ENCODE assay signal across 10 mouse cellular contexts in genomic region chr6:129535723-129536122, GRCm38 (mm10). TPM values are rescaled to one million over a fixed set of nuclear protein-coding genes. Genes with fewer than 3 reads are reported as not detected.
DNase-seq lines count a peak whose midpoint lies in the region; ATAC-seq and TF ChIP-seq lines count a peak whose summit lies in the region.
"Had no signal": no experiment of that assay in that cellular context is flagged by ENCODE, and none has a peak within 500 bp of the region (broad histone marks: within the 10 kb centered on the region; RNA-seq: fewer than 3 reads in every experiment).

No protein-coding gene starts in this region.

- WGBS in forebrain, embryonic 12.5 days = 91% methylated on average over 4 of the region's 4 CpGs
- WGBS in forebrain, embryonic 10.5 days = 88% methylated on average over 4 of the region's 4 CpGs
- WGBS in forebrain, postnatal 0 days = 85% methylated on average over 4 of the region's 4 CpGs
- WGBS in liver, postnatal 0 days (ENCODE audit: insufficient replicate concordance) = 33% methylated on average over 4 of the region's 4 CpGs

- no peak for ATAC-seq in forebrain, embryonic 12.5 days (ENCODE audit: low FRiP score)
- no peak for ATAC-seq in forebrain, postnatal 0 days
- no peak for ATAC-seq in liver, postnatal 0 days

- no peak overlapping the region for H3K27ac ChIP-seq in forebrain, embryonic 12.5 days
- no peak overlapping the region for H3K27ac ChIP-seq in forebrain, embryonic 10.5 days
- no peak overlapping the region; the same call in 1 of the 2 replicates for H3K27ac ChIP-seq in left cerebral cortex, adult 2 months
- H3K27ac ChIP-seq in forebrain, postnatal 0 days (ENCODE audit: low read depth, low read length) = no peak overlapping the region
- H3K27ac ChIP-seq in liver, postnatal 0 days (ENCODE audit: low read depth) = 0 out of 2 replicates have a peak overlapping the region, but pooled peaks have one; percentile 12

- H3K4me2 ChIP-seq in forebrain, embryonic 12.5 days = peak overlapping the region; percentile 75
- H3K4me2 ChIP-seq in forebrain, postnatal 0 days (ENCODE audit: low read depth) = peak overlapping the region; percentile 73
- H3K4me2 ChIP-seq in liver, postnatal 0 days (ENCODE audit: low read depth, low read length) = peak overlapping the region; percentile 94

- intact Hi-C loops in left cerebral cortex, adult 2 months (cut with DNase I) = loop anchor here (10.0 kb wide), 1 partner anchor 1101 kb away; the partner anchor contains the start of gene Fkbp4
- intact Hi-C loops in left cerebral cortex, postnatal 14 days (cut with DNase I) = no loop called here

- no peak for DNase-seq in forebrain, embryonic 10.5 days (ENCODE audit: extremely low spot score, low spot score)
- no peak for DNase-seq in left cerebral cortex, adult 2 months (ENCODE audit: extremely low spot score in 1 of 2, low spot score in 2 of 2)
- DNase-seq in left cerebral cortex, postnatal 14 days (ENCODE audit: low spot score in 2 of 2) = no peak
- no peak for DNase-seq in forebrain, postnatal 0 days
- no peak for DNase-seq in liver, postnatal 0 days
- DNase-seq in layer of hippocampus, adult 8-10 months (ENCODE audit: low spot score in 2 of 2) = no peak
- no peak for DNase-seq in gastrocnemius, postnatal 25 days
- DNase-seq: B cell, adult 2 months; cerebellum, adult 18-20 months had no signal

- no peaks in the 10 kb centered on the region for H3K27me3 ChIP-seq in forebrain, embryonic 12.5 days
- H3K27me3 ChIP-seq in forebrain, embryonic 10.5 days (ENCODE audit: poor library complexity, severe bottlenecking) = no peaks in the 10 kb centered on the region
- H3K27me3 ChIP-seq in forebrain, postnatal 0 days (ENCODE audit: insufficient read depth, low read length) = no peaks in the 10 kb centered on the region
- no peaks in the 10 kb centered on the region for H3K27me3 ChIP-seq in liver, postnatal 0 days (ENCODE audit: insufficient read depth, low read length)

- H3K4me3 ChIP-seq in forebrain, embryonic 12.5 days (replicated peaks) = no peak overlapping the region
- no peak overlapping the region for H3K4me3 ChIP-seq in forebrain, embryonic 10.5 days
- peak overlapping the region; percentile 98 for H3K4me3 ChIP-seq in left cerebral cortex, adult 2 months
- peak overlapping the region; percentile 6; the same call in 1 of the 2 replicates for H3K4me3 ChIP-seq in forebrain, postnatal 0 days (ENCODE audit: low read depth, low read length)
- H3K4me3 ChIP-seq in liver, postnatal 0 days (ENCODE audit: low read depth, low read length) = peak overlapping the region; percentile 95; the same call in 1 of the 2 replicates

- no peaks in the 10 kb centered on the region for H3K9me3 ChIP-seq in forebrain, embryonic 12.5 days
- H3K9me3 ChIP-seq in forebrain, embryonic 10.5 days = no peaks in the 10 kb centered on the region
- H3K9me3 ChIP-seq in forebrain, postnatal 0 days (ENCODE audit: low read length) = no peaks in the 10 kb centered on the region
- H3K9me3 ChIP-seq in liver, postnatal 0 days (ENCODE audit: low read length) = no peaks in the 10 kb centered on the region

- peaks cover 28% of the 10 kb centered on the region for H3K36me3 ChIP-seq in forebrain, embryonic 12.5 days (replicated peaks)
- peaks cover 36% of the 10 kb centered on the region for H3K36me3 ChIP-seq in forebrain, embryonic 10.5 days (replicated peaks)
- peaks cover 35% of the 10 kb centered on the region for H3K36me3 ChIP-seq in forebrain, postnatal 0 days (ENCODE audit: insufficient read depth)
- H3K36me3 ChIP-seq in liver, postnatal 0 days (replicated peaks; ENCODE audit: insufficient read depth, low read length) = peaks cover 41% of the 10 kb centered on the region

- H3K4me1 ChIP-seq in forebrain, embryonic 12.5 days = peaks cover 24% of the 10 kb centered on the region
- H3K4me1 ChIP-seq in forebrain, embryonic 10.5 days = peaks cover 19% of the 10 kb centered on the region
- peaks cover 17% of the 10 kb centered on the region for H3K4me1 ChIP-seq in forebrain, postnatal 0 days (ENCODE audit: insufficient read depth)
- peaks cover 32% of the 10 kb centered on the region for H3K4me1 ChIP-seq in liver, postnatal 0 days (ENCODE audit: insufficient read depth)

- no peak overlapping the region for H3K9ac ChIP-seq in forebrain, embryonic 12.5 days
- H3K9ac ChIP-seq in forebrain, postnatal 0 days = no peak overlapping the region
- H3K9ac ChIP-seq in liver, postnatal 0 days (replicated peaks) = peak overlapping the region; percentile 38; the same call in 1 of the 2 replicates

- no peak for TF ChIP-seq EP300 in liver, postnatal 0 days (IDR thresholded peaks at IDR 0.05; ENCODE audit: low read depth)

- no peak for TF ChIP-seq CTCF in left cerebral cortex, adult 2 months (IDR thresholded peaks at IDR 0.05)
- no peak for TF ChIP-seq CTCF in forebrain, postnatal 0 days (IDR thresholded peaks at IDR 0.05; ENCODE audit: low read depth)
- no peak for TF ChIP-seq CTCF in liver, postnatal 0 days (IDR thresholded peaks at IDR 0.05; ENCODE audit: low read depth)

RNA-seq across cellular contexts. Expression of gene Gabarapl1, which starts 2.8 kb away (rescaled TPM):
- 83.6 and 97.2 TPM in 2 replicates for polyA plus RNA-seq in forebrain, embryonic 12.5 days (2016; fragmentation: Nextera tagmentation; extraction: Ambion mirVana)
- 40.4 and 43.5 TPM in 2 replicates for polyA plus RNA-seq in forebrain, embryonic 10.5 days (2016; fragmentation: Nextera tagmentation; extraction: Ambion mirVana)
- 100 to 1,000 TPM; 707 to 713 TPM for total RNA-seq in left cerebral cortex, adult 2 months (2021)
- total RNA-seq in left cerebral cortex, postnatal 14 days (2021) = 100 to 1,000 TPM; 576 to 580 TPM
- 275 and 288 TPM in 2 replicates for total RNA-seq in forebrain, postnatal 0 days (2014; rRNA removed)
- polyA plus RNA-seq in forebrain, postnatal 0 days (2015; fragmentation: Nextera tagmentation; extraction: Ambion mirVana) = 243 and 276 TPM in 2 replicates
- polyA plus RNA-seq in liver, postnatal 0 days (2015; fragmentation: Nextera tagmentation; extraction: Ambion mirVana) = 37.3 and 38.5 TPM in 2 replicates
- total RNA-seq in layer of hippocampus, adult 8-10 months (2022) = 100 to 1,000 TPM; 665 to 765 (median 700) TPM
- total RNA-seq in gastrocnemius, postnatal 25 days (2021) = 10 to 100 TPM; 38.2 to 41.9 TPM

RNA-seq across cellular contexts. Expression of gene Tmem52b, which starts 23.4 kb away (rescaled TPM):
- polyA plus RNA-seq in forebrain, embryonic 12.5 days (2016; fragmentation: Nextera tagmentation; extraction: Ambion mirVana) = not detected in 2 replicates
- polyA plus RNA-seq in forebrain, embryonic 10.5 days (2016; fragmentation: Nextera tagmentation; extraction: Ambion mirVana) = not detected in 2 replicates
- total RNA-seq in left cerebral cortex, adult 2 months (2021) = not detected
- total RNA-seq in left cerebral cortex, postnatal 14 days (2021) = not detected
- not detected in 2 replicates for total RNA-seq in forebrain, postnatal 0 days (2014; rRNA removed)
- not detected in 2 replicates for polyA plus RNA-seq in forebrain, postnatal 0 days (2015; fragmentation: Nextera tagmentation; extraction: Ambion mirVana)
- polyA plus RNA-seq in liver, postnatal 0 days (2015; fragmentation: Nextera tagmentation; extraction: Ambion mirVana) = not detected in 2 replicates
- total RNA-seq in layer of hippocampus, adult 8-10 months (2022) = not detected
- total RNA-seq in gastrocnemius, postnatal 25 days (2021) = not detected

RNA-seq across cellular contexts. Expression of gene Olr1, which starts 28.8 kb away (rescaled TPM):
- polyA plus RNA-seq in forebrain, embryonic 12.5 days (2016; fragmentation: Nextera tagmentation; extraction: Ambion mirVana) = not detected in 2 replicates
- polyA plus RNA-seq in forebrain, embryonic 10.5 days (2016; fragmentation: Nextera tagmentation; extraction: Ambion mirVana) = 0.06 TPM in 1 of 2 replicates, not detected in the other
- total RNA-seq in left cerebral cortex, adult 2 months (2021) = not detected
- not detected for total RNA-seq in left cerebral cortex, postnatal 14 days (2021)
- total RNA-seq in forebrain, postnatal 0 days (2014; rRNA removed) = 0.10 TPM in 1 of 2 replicates, not detected in the other
- polyA plus RNA-seq in forebrain, postnatal 0 days (2015; fragmentation: Nextera tagmentation; extraction: Ambion mirVana) = not detected in 2 replicates
- 0.56 and 0.70 TPM in 2 replicates for polyA plus RNA-seq in liver, postnatal 0 days (2015; fragmentation: Nextera tagmentation; extraction: Ambion mirVana)
- not detected for total RNA-seq in layer of hippocampus, adult 8-10 months (2022)
- total RNA-seq in gastrocnemius, postnatal 25 days (2021) = not detected

RNA-seq across cellular contexts. Expression of gene Klre1, which starts 42.0 kb away (rescaled TPM):
- polyA plus RNA-seq in forebrain, embryonic 12.5 days (2016; fragmentation: Nextera tagmentation; extraction: Ambion mirVana) = not detected in 2 replicates
- polyA plus RNA-seq in forebrain, embryonic 10.5 days (2016; fragmentation: Nextera tagmentation; extraction: Ambion mirVana) = not detected in 2 replicates
- total RNA-seq in left cerebral cortex, adult 2 months (2021) = not detected
- total RNA-seq in left cerebral cortex, postnatal 14 days (2021) = not detected
- total RNA-seq in forebrain, postnatal 0 days (2014; rRNA removed) = not detected in 2 replicates
- polyA plus RNA-seq in forebrain, postnatal 0 days (2015; fragmentation: Nextera tagmentation; extraction: Ambion mirVana) = 0.18 TPM in 1 of 2 replicates, not detected in the other
- polyA plus RNA-seq in liver, postnatal 0 days (2015; fragmentation: Nextera tagmentation; extraction: Ambion mirVana) = 0.45 and 0.60 TPM in 2 replicates
- not detected for total RNA-seq in layer of hippocampus, adult 8-10 months (2022)
- total RNA-seq in gastrocnemius, postnatal 25 days (2021) = not detected

RNA-seq across cellular contexts. Expression of gene Klrd1, which starts 55.9 kb away (rescaled TPM):
- polyA plus RNA-seq in forebrain, embryonic 12.5 days (2016; fragmentation: Nextera tagmentation; extraction: Ambion mirVana) = not detected in 2 replicates
- not detected in 2 replicates for polyA plus RNA-seq in forebrain, embryonic 10.5 days (2016; fragmentation: Nextera tagmentation; extraction: Ambion mirVana)
- total RNA-seq in left cerebral cortex, adult 2 months (2021) = not detected
- under 1 TPM in 1 of 2 experiments, not detected in 1; 0.49 TPM for total RNA-seq in left cerebral cortex, postnatal 14 days (2021)
- not detected in 2 replicates for total RNA-seq in forebrain, postnatal 0 days (2014; rRNA removed)
- polyA plus RNA-seq in forebrain, postnatal 0 days (2015; fragmentation: Nextera tagmentation; extraction: Ambion mirVana) = not detected in 2 replicates
- polyA plus RNA-seq in liver, postnatal 0 days (2015; fragmentation: Nextera tagmentation; extraction: Ambion mirVana) = 2.1 and 2.7 TPM in 2 replicates
- total RNA-seq in layer of hippocampus, adult 8-10 months (2022) = not detected
- total RNA-seq in gastrocnemius, postnatal 25 days (2021) = not detected

Comparison
In these comparisons a context has a peak if more than half of its experiments do, and no peak if none do; other contexts are left out.
1. H3K4me3 ChIP-seq: peak in left cerebral cortex, adult 2 months (single experiment), forebrain, postnatal 0 days (single experiment) and liver, postnatal 0 days (single experiment); none in forebrain, embryonic 12.5 days (single experiment) and forebrain, embryonic 10.5 days (single experiment).
2. Peak in every context shown above with its lines, with median percentiles within 50 percentile points of each other: H3K4me2 ChIP-seq.